ENCODE assay signal across 8 mouse cellular contexts in the genomic region with DNA sequence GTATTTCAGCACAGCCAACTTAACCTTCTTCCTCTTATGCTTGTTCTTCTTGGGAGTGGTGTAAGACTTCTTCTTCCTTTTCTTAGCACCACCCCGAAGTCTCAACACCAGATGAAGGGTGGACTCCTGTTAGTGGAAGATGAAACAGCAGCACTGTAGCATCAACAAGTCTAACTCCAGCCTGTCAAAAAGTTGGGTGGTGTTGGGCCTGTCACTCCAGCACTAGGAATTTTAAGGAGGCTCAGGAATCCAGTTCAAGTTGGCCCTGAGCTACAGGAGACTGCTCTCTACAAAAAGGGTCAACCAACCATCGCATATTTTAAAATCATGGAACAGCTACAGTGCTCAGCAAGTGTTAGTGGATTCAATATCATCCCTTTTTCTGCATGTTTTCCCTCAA. TPM values are rescaled to one million over a fixed set of nuclear protein-coding genes. Genes with fewer than 3 reads are reported as not detected.
DNase-seq lines count a peak whose midpoint lies in the region; ATAC-seq lines count a peak whose summit lies in the region.
"Not testable (repeated sequence)": the region's sequence is repeated elsewhere in the genome, so short reads cannot be mapped to it uniquely, and the experiment has no call there.
"Had no signal": no experiment of that assay in that cellular context is flagged by ENCODE, and none has a peak within 500 bp of the region (broad histone marks: within the 10 kb centered on the region; RNA-seq: fewer than 3 reads in every experiment).

No protein-coding gene starts in this region.

- not testable (repeated sequence) for H3K36me3 ChIP-seq in forebrain, embryonic 11.5 days (ENCODE audit: control insufficient read depth, insufficient read depth, low read length); neural tube, embryonic 11.5 days (ENCODE audit: control insufficient read depth, insufficient read depth, low read length)
- H3K36me3 ChIP-seq in heart, embryonic 14.5 days (ENCODE audit: control insufficient read depth, insufficient read depth, low read length): peaks cover 53% of the 10 kb centered on the region
- H3K36me3 ChIP-seq in intestine, embryonic 14.5 days (ENCODE audit: control insufficient read depth, insufficient read depth, low read length): peaks cover 46% of the 10 kb centered on the region
- peaks cover 42% of the 10 kb centered on the region for H3K36me3 ChIP-seq in limb, embryonic 13.5 days
- H3K36me3 ChIP-seq in lung, embryonic 16.5 days (ENCODE audit: control insufficient read depth, insufficient read depth, low read length): peaks cover 25% of the 10 kb centered on the region

- not testable (repeated sequence) for H3K27me3 ChIP-seq in forebrain, embryonic 11.5 days (ENCODE audit: control insufficient read depth, insufficient read depth, low read length); heart, embryonic 14.5 days (ENCODE audit: control insufficient read depth, insufficient read depth, low read length); intestine, embryonic 14.5 days (replicated peaks; ENCODE audit: control insufficient read depth, insufficient read depth, low read length); limb, embryonic 13.5 days; lung, embryonic 16.5 days (ENCODE audit: control insufficient read depth, insufficient read depth, low read depth, low read length); neural tube, embryonic 11.5 days (ENCODE audit: control insufficient read depth, insufficient read depth, low read length)

- H3K4me2 ChIP-seq in forebrain, embryonic 11.5 days (ENCODE audit: low read depth, low read length, severe bottlenecking): peak overlapping the region; percentile 58
- H3K4me2 ChIP-seq in heart, embryonic 14.5 days (ENCODE audit: low read length): peak overlapping the region; percentile 82
- peak overlapping the region; percentile 78 for H3K4me2 ChIP-seq in intestine, embryonic 14.5 days (ENCODE audit: low read length)
- H3K4me2 ChIP-seq in limb, embryonic 13.5 days (replicated peaks): peak overlapping the region; percentile 68
- H3K4me2 ChIP-seq in lung, embryonic 16.5 days (ENCODE audit: low read depth, low read length): peak overlapping the region; percentile 70
- peak overlapping the region; percentile 48 for H3K4me2 ChIP-seq in neural tube, embryonic 11.5 days (ENCODE audit: low read depth)

- H3K9me3 ChIP-seq in forebrain, embryonic 11.5 days (ENCODE audit: control insufficient read depth, low read length); heart, embryonic 14.5 days (ENCODE audit: control insufficient read depth, low read length); intestine, embryonic 14.5 days (ENCODE audit: control insufficient read depth, low read length); limb, embryonic 13.5 days; lung, embryonic 16.5 days (ENCODE audit: control insufficient read depth, low read length); neural tube, embryonic 11.5 days (ENCODE audit: control insufficient read depth, low read length): not testable (repeated sequence)

- peak overlapping the region; percentile 64 for H3K4me3 ChIP-seq in forebrain, embryonic 11.5 days (ENCODE audit: low read depth, low read length)
- H3K4me3 ChIP-seq in heart, embryonic 14.5 days (ENCODE audit: control insufficient read depth in 1 of 2, insufficient read depth in 1 of 2, low read depth in 1 of 2, low read length in 2 of 2): peak overlapping the region; percentile 4 to 69; a peak in 2 of 4 replicates
- peak overlapping the region; percentile 96; the same call in 1 of the 2 replicates for H3K4me3 ChIP-seq in intestine, embryonic 14.5 days (ENCODE audit: low read depth, low read length)
- peak overlapping the region; percentile 63 for H3K4me3 ChIP-seq in limb, embryonic 13.5 days
- H3K4me3 ChIP-seq in lung, embryonic 16.5 days (ENCODE audit: low read length): peak overlapping the region; percentile 88
- H3K4me3 ChIP-seq in neural tube, embryonic 11.5 days (ENCODE audit: low read depth, low read length): not testable (repeated sequence)

- 97% methylated on average over 2 of the region's 2 CpGs for WGBS in forebrain, embryonic 11.5 days
- 82% methylated on average over 2 of the region's 2 CpGs for WGBS in heart, embryonic 14.5 days
- 97% methylated on average over 2 of the region's 2 CpGs for WGBS in intestine, embryonic 14.5 days
- 92% methylated on average over 2 of the region's 2 CpGs for WGBS in limb, embryonic 13.5 days
- WGBS in lung, embryonic 16.5 days: 89% methylated on average over 2 of the region's 2 CpGs
- 97% methylated on average over 2 of the region's 2 CpGs for WGBS in neural tube, embryonic 11.5 days

- H3K4me1 ChIP-seq in forebrain, embryonic 11.5 days (replicated peaks; ENCODE audit: control insufficient read depth, insufficient read depth, low read length); heart, embryonic 14.5 days (ENCODE audit: control insufficient read depth in 2 of 2, insufficient read depth in 2 of 2, low read length in 2 of 2); intestine, embryonic 14.5 days (replicated peaks; ENCODE audit: control insufficient read depth, insufficient read depth, low read length); neural tube, embryonic 11.5 days (ENCODE audit: control insufficient read depth, insufficient read depth, low read length): not testable (repeated sequence)
- H3K4me1 ChIP-seq in limb, embryonic 13.5 days: peaks cover 13% of the 10 kb centered on the region
- H3K4me1 ChIP-seq in lung, embryonic 16.5 days (replicated peaks; ENCODE audit: control insufficient read depth, insufficient read depth, low read length): peaks cover 10% of the 10 kb centered on the region

- ATAC-seq in forebrain, embryonic 11.5 days (replicated peaks; ENCODE audit: low FRiP score); heart, embryonic 14.5 days (ENCODE audit: insufficient number of reproducible peaks, insufficient read depth, low FRiP score, low read depth); intestine, embryonic 14.5 days (replicated peaks; ENCODE audit: low FRiP score, low TSS enrichment, low read depth); limb, embryonic 13.5 days (ENCODE audit: low FRiP score, low read depth); lung, embryonic 16.5 days (ENCODE audit: low read depth); neural tube, embryonic 11.5 days (ENCODE audit: insufficient read depth, low FRiP score, low TSS enrichment): not testable (repeated sequence)

- H3K9ac ChIP-seq in forebrain, embryonic 11.5 days (ENCODE audit: low read length); intestine, embryonic 14.5 days (ENCODE audit: low read length); neural tube, embryonic 11.5 days (ENCODE audit: low read length): not testable (repeated sequence)
- peak overlapping the region; percentile 97; the same call in 1 of the 2 replicates for H3K9ac ChIP-seq in heart, embryonic 14.5 days (ENCODE audit: low read length)
- H3K9ac ChIP-seq in limb, embryonic 13.5 days: peak overlapping the region; percentile 88; the same call in 1 of the 2 replicates
- H3K9ac ChIP-seq in lung, embryonic 16.5 days (ENCODE audit: low read length): peak overlapping the region; percentile 92

- H3K27ac ChIP-seq in forebrain, embryonic 11.5 days (ENCODE audit: low read depth, low read length); heart, embryonic 14.5 days (replicated peaks in 1 of 2; ENCODE audit: control insufficient read depth in 1 of 2, insufficient read depth in 1 of 2, low read depth in 2 of 2, low read length in 2 of 2); intestine, embryonic 14.5 days (ENCODE audit: low read depth); limb, embryonic 13.5 days; lung, embryonic 16.5 days (ENCODE audit: low read length); neural tube, embryonic 11.5 days (ENCODE audit: low read depth, low read length): not testable (repeated sequence)

- DNase-seq in ZHBTc4 (ENCODE audit: low read depth, low spot score): peak; percentile 51
- not testable (repeated sequence) for DNase-seq in forebrain, embryonic 11.5 days (ENCODE audit: low spot score); intestine, embryonic 14.5 days (ENCODE audit: low spot score); neural tube, embryonic 11.5 days (ENCODE audit: low spot score)

RNA-seq across cellular contexts. Expression of a gene that starts 1.5 kb away (rescaled TPM):
- 0.20 and 0.48 TPM in 2 replicates for polyA plus RNA-seq in forebrain, embryonic 11.5 days (2014; fragmentation: Nextera tagmentation; extraction: Ambion mirVana)
- 0.20 and 0.61 TPM in 2 replicates for polyA plus RNA-seq in heart, embryonic 14.5 days (2014; fragmentation: Nextera tagmentation; extraction: Ambion mirVana)
- 0.19 and 0.28 TPM in 2 replicates for polyA plus RNA-seq in intestine, embryonic 14.5 days (2014; fragmentation: Nextera tagmentation; extraction: Ambion mirVana)
- polyA plus RNA-seq in limb, embryonic 13.5 days (2015; fragmentation: Nextera tagmentation; extraction: Ambion mirVana): 0.13 and 0.32 TPM in 2 replicates
- polyA plus RNA-seq in lung, embryonic 16.5 days (2015; fragmentation: Nextera tagmentation; extraction: Ambion mirVana): 0.21 and 0.34 TPM in 2 replicates
- polyA plus RNA-seq in neural tube, embryonic 11.5 days (2014; fragmentation: Nextera tagmentation; extraction: Ambion mirVana): 0.42 and 0.45 TPM in 2 replicates
- polyA plus RNA-seq: heart, adult 2 months had no signal

RNA-seq across cellular contexts. Expression of a gene that starts 1.6 kb away (rescaled TPM):
- polyA plus RNA-seq in forebrain, embryonic 11.5 days (2014; fragmentation: Nextera tagmentation; extraction: Ambion mirVana): 898 and 939 TPM in 2 replicates
- polyA plus RNA-seq in heart, embryonic 14.5 days (2014; fragmentation: Nextera tagmentation; extraction: Ambion mirVana): 724 and 803 TPM in 2 replicates
- 1,435 and 1,466 TPM in 2 replicates for polyA plus RNA-seq in intestine, embryonic 14.5 days (2014; fragmentation: Nextera tagmentation; extraction: Ambion mirVana)
- 1,180 and 1,286 TPM in 2 replicates for polyA plus RNA-seq in limb, embryonic 13.5 days (2015; fragmentation: Nextera tagmentation; extraction: Ambion mirVana)
- polyA plus RNA-seq in lung, embryonic 16.5 days (2015; fragmentation: Nextera tagmentation; extraction: Ambion mirVana): 974 and 1,066 TPM in 2 replicates
- polyA plus RNA-seq in neural tube, embryonic 11.5 days (2014; fragmentation: Nextera tagmentation; extraction: Ambion mirVana): 954 and 1,013 TPM in 2 replicates

RNA-seq across cellular contexts. Expression of a gene that starts 20.1 kb away (rescaled TPM):
- 45.9 and 49.9 TPM in 2 replicates for polyA plus RNA-seq in forebrain, embryonic 11.5 days (2014; fragmentation: Nextera tagmentation; extraction: Ambion mirVana)
- 35.7 and 42.5 TPM in 2 replicates for polyA plus RNA-seq in heart, embryonic 14.5 days (2014; fragmentation: Nextera tagmentation; extraction: Ambion mirVana)
- 44.8 and 45.4 TPM in 2 replicates for polyA plus RNA-seq in intestine, embryonic 14.5 days (2014; fragmentation: Nextera tagmentation; extraction: Ambion mirVana)
- 54.1 and 56.2 TPM in 2 replicates for polyA plus RNA-seq in limb, embryonic 13.5 days (2015; fragmentation: Nextera tagmentation; extraction: Ambion mirVana)
- 42.0 and 43.8 TPM in 2 replicates for polyA plus RNA-seq in lung, embryonic 16.5 days (2015; fragmentation: Nextera tagmentation; extraction: Ambion mirVana)
- polyA plus RNA-seq in neural tube, embryonic 11.5 days (2014; fragmentation: Nextera tagmentation; extraction: Ambion mirVana): 41.9 and 43.3 TPM in 2 replicates

RNA-seq across cellular contexts. Expression of a gene that starts 31.5 kb away (rescaled TPM):
- polyA plus RNA-seq in forebrain, embryonic 11.5 days (2014; fragmentation: Nextera tagmentation; extraction: Ambion mirVana): 19.3 and 24.2 TPM in 2 replicates
- polyA plus RNA-seq in heart, embryonic 14.5 days (2014; fragmentation: Nextera tagmentation; extraction: Ambion mirVana): 26.0 and 30.9 TPM in 2 replicates
- polyA plus RNA-seq in intestine, embryonic 14.5 days (2014; fragmentation: Nextera tagmentation; extraction: Ambion mirVana): 29.4 and 31.7 TPM in 2 replicates
- 26.8 and 31.3 TPM in 2 replicates for polyA plus RNA-seq in limb, embryonic 13.5 days (2015; fragmentation: Nextera tagmentation; extraction: Ambion mirVana)
- polyA plus RNA-seq in lung, embryonic 16.5 days (2015; fragmentation: Nextera tagmentation; extraction: Ambion mirVana): 26.0 and 30.1 TPM in 2 replicates
- polyA plus RNA-seq in neural tube, embryonic 11.5 days (2014; fragmentation: Nextera tagmentation; extraction: Ambion mirVana): 22.0 and 26.3 TPM in 2 replicates
